Mouse (Mus musculus): Measurements from ENCODE around the gene 6430548M08Rik. TPM values are rescaled to one million over a fixed set of nuclear protein-coding genes. Genes with fewer than 3 reads are reported as not detected.

6430548M08Rik gene
- 0.54 and 0.58 TPM in 2 replicates for total RNA-seq (2012; rRNA removed)

GRCm38 (mm10) chr8:120113758-120114255, at the start of gene 6430548M08Rik:
6430548M08Rik (plus strand) TSS chr8:120114152.
- peak within 1 kb of the TSS; percentile 77 to 78 for H3K4me3 ChIP-seq (ENCODE audit: insufficient read depth in 1 of 2, low read depth in 1 of 2, low read length in 2 of 2, poor library complexity in 1 of 2, severe bottlenecking in 1 of 2)
- in situ Hi-C loops (cut with MboI; ENCODE audit: low sequenced_read_pairs in 2 of 2, unreplicated experiment in 2 of 2) = no loop called here
- no peaks in the 10 kb centered on the region for H3K4me1 ChIP-seq (ENCODE audit: control insufficient read depth in 2 of 2, insufficient read depth in 2 of 2, low read length in 2 of 2, poor library complexity in 1 of 2)
- peak; percentile 99 for DNase-seq (ENCODE audit: low read depth, low spot score)
- peak within 1 kb of the TSS; percentile 62 for H3K9ac ChIP-seq (ENCODE audit: insufficient read depth, low read depth, low read length, poor library complexity, severe bottlenecking)
- H3K36me3 ChIP-seq (ENCODE audit: control insufficient read depth, insufficient read depth, low read length, poor library complexity, severe bottlenecking) = no peaks in the 10 kb centered on the region
- H3K27ac ChIP-seq (ENCODE audit: insufficient read depth, low read depth, low read length, poor library complexity, severe bottlenecking) = no peak within 1 kb of the TSS
- TF ChIP-seq ZNF384 (IDR thresholded peaks at IDR 0.05; ENCODE audit: low read depth, low read length) (no peak), ZC3H11A (IDR thresholded peaks at IDR 0.05; ENCODE audit: borderline replicate concordance, low read depth, low read length) (no peak), MAFK (IDR thresholded peaks at IDR 0.05; ENCODE audit: insufficient read depth, low read depth, low read length) (no peak), HCFC1 (IDR thresholded peaks at IDR 0.05; ENCODE audit: borderline replicate concordance, insufficient read depth, low read length) (no peak), CHD2 (IDR thresholded peaks at IDR 0.05; ENCODE audit: low read depth, low read length) (no peak)
- H3K9me3 ChIP-seq (ENCODE audit: control insufficient read depth, insufficient read depth, low read depth, low read length) = no peaks in the 10 kb centered on the region

GRCm38 (mm10) chr8:120065611-120066010, 48.3 kb upstream of the 6430548M08Rik start:
- Histone ChIP-seq H3K9ac (ENCODE audit: insufficient read depth, low read depth, low read length, poor library complexity, severe bottlenecking) (no peak overlapping the region), H3K36me3 (ENCODE audit: control insufficient read depth, insufficient read depth, low read length, poor library complexity, severe bottlenecking) (no peaks in the 10 kb centered on the region), H3K4me3 (ENCODE audit: insufficient read depth in 1 of 2, low read depth in 1 of 2, low read length in 2 of 2, poor library complexity in 1 of 2, severe bottlenecking in 1 of 2) (no peak overlapping the region), H3K4me1 (ENCODE audit: control insufficient read depth in 2 of 2, insufficient read depth in 2 of 2, low read length in 2 of 2, poor library complexity in 1 of 2) (no peaks in the 10 kb centered on the region), H3K9me3 (ENCODE audit: control insufficient read depth, insufficient read depth, low read depth, low read length) (no peaks in the 10 kb centered on the region), H3K27ac (ENCODE audit: insufficient read depth, low read depth, low read length, poor library complexity, severe bottlenecking) (no peak overlapping the region)
- in situ Hi-C loops (cut with MboI; ENCODE audit: low sequenced_read_pairs in 2 of 2, unreplicated experiment in 2 of 2) = no loop called here
- DNase-seq (ENCODE audit: low read depth, low spot score) = no peak
- TF ChIP-seq HCFC1 (IDR thresholded peaks at IDR 0.05; ENCODE audit: borderline replicate concordance, insufficient read depth, low read length) (no peak), ZC3H11A (IDR thresholded peaks at IDR 0.05; ENCODE audit: borderline replicate concordance, low read depth, low read length) (no peak), ZNF384 (IDR thresholded peaks at IDR 0.05; ENCODE audit: low read depth, low read length) (no peak), CHD2 (IDR thresholded peaks at IDR 0.05; ENCODE audit: low read depth, low read length) (no peak), MAFK (IDR thresholded peaks at IDR 0.05; ENCODE audit: insufficient read depth, low read depth, low read length) (no peak)

- Histone ChIP-seq H3K4me3 (ENCODE audit: insufficient read depth in 1 of 2, low read depth in 1 of 2, low read length in 2 of 2, poor library complexity in 1 of 2, severe bottlenecking in 1 of 2) (no peak overlapping the region), H3K27ac (ENCODE audit: insufficient read depth, low read depth, low read length, poor library complexity, severe bottlenecking) (no peak overlapping the region), H3K4me1 (ENCODE audit: control insufficient read depth in 2 of 2, insufficient read depth in 2 of 2, low read length in 2 of 2, poor library complexity in 1 of 2) (no peaks in the 10 kb centered on the region), H3K9ac (ENCODE audit: insufficient read depth, low read depth, low read length, poor library complexity, severe bottlenecking) (no peak overlapping the region), H3K36me3 (ENCODE audit: control insufficient read depth, insufficient read depth, low read length, poor library complexity, severe bottlenecking) (no peaks in the 10 kb centered on the region), H3K9me3 (ENCODE audit: control insufficient read depth, insufficient read depth, low read depth, low read length) (no peaks in the 10 kb centered on the region)
- in situ Hi-C loops (cut with MboI; ENCODE audit: low sequenced_read_pairs in 2 of 2, unreplicated experiment in 2 of 2) = no loop called here
- no peak for TF ChIP-seq ZC3H11A (IDR thresholded peaks at IDR 0.05; ENCODE audit: borderline replicate concordance, low read depth, low read length)
- no peak for TF ChIP-seq HCFC1 (IDR thresholded peaks at IDR 0.05; ENCODE audit: borderline replicate concordance, insufficient read depth, low read length)
- TF ChIP-seq CHD2 (IDR thresholded peaks at IDR 0.05; ENCODE audit: low read depth, low read length) = no peak
- TF ChIP-seq ZNF384 (IDR thresholded peaks at IDR 0.05; ENCODE audit: low read depth, low read length) = no peak
- TF ChIP-seq MAFK (IDR thresholded peaks at IDR 0.05; ENCODE audit: insufficient read depth, low read depth, low read length) = no peak
- no peak for DNase-seq (ENCODE audit: low read depth, low spot score)
These were observed 47.7 kb upstream of the 6430548M08Rik start for GRCm38 (mm10) chr8:120066226-120066625.

- H3K4me3 ChIP-seq (ENCODE audit: insufficient read depth in 1 of 2, low read depth in 1 of 2, low read length in 2 of 2, poor library complexity in 1 of 2, severe bottlenecking in 1 of 2) = no peak overlapping the region
- no peak for TF ChIP-seq ZC3H11A (IDR thresholded peaks at IDR 0.05; ENCODE audit: borderline replicate concordance, low read depth, low read length)
- TF ChIP-seq ZNF384 (IDR thresholded peaks at IDR 0.05; ENCODE audit: low read depth, low read length) = no peak
- no peak for TF ChIP-seq HCFC1 (IDR thresholded peaks at IDR 0.05; ENCODE audit: borderline replicate concordance, insufficient read depth, low read length)
- TF ChIP-seq MAFK (IDR thresholded peaks at IDR 0.05; ENCODE audit: insufficient read depth, low read depth, low read length) = no peak
- no peak for TF ChIP-seq CHD2 (IDR thresholded peaks at IDR 0.05; ENCODE audit: low read depth, low read length)
- DNase-seq (ENCODE audit: low read depth, low spot score) = no peak
- no peak overlapping the region for H3K9ac ChIP-seq (ENCODE audit: insufficient read depth, low read depth, low read length, poor library complexity, severe bottlenecking)
- H3K27ac ChIP-seq (ENCODE audit: insufficient read depth, low read depth, low read length, poor library complexity, severe bottlenecking) = no peak overlapping the region
- no peaks in the 10 kb centered on the region for H3K36me3 ChIP-seq (ENCODE audit: control insufficient read depth, insufficient read depth, low read length, poor library complexity, severe bottlenecking)
- no peaks in the 10 kb centered on the region for H3K9me3 ChIP-seq (ENCODE audit: control insufficient read depth, insufficient read depth, low read depth, low read length)
- no peaks in the 10 kb centered on the region for H3K4me1 ChIP-seq (ENCODE audit: control insufficient read depth in 2 of 2, insufficient read depth in 2 of 2, low read length in 2 of 2, poor library complexity in 1 of 2)
- in situ Hi-C loops (cut with MboI; ENCODE audit: low sequenced_read_pairs in 2 of 2, unreplicated experiment in 2 of 2) = no loop called here
These were observed 45.9 kb upstream of the 6430548M08Rik start for GRCm38 (mm10) chr8:120067936-120068668.
